Mouse (Mus musculus) CH12.LX (cell line): ENCODE results near the gene Tmem43. TPM values are rescaled to one million over a fixed set of nuclear protein-coding genes. Genes with fewer than 3 reads are reported as not detected.

Experiments used
- DNase-seq: peaks from one replicate; pipeline ENCODE4 v3.0.0-alpha.2; 2013; ENCODE audit errors: extremely low read depth
- H3K27ac ChIP-seq: 2 replicates; pipeline ENCODE4 v1.5.1; 2012; ENCODE audit warnings: low read depth, mild to moderate bottlenecking, control low read depth, moderate library complexity; ENCODE audit not compliant: insufficient read depth
- H3K27me3 ChIP-seq: replicated peaks from 2 replicates; pipeline ENCODE3; 2012; ENCODE audit warnings: inconsistent platforms
- H3K36me3 ChIP-seq, 2 experiments: replicated peaks in 1 of 2; 2 replicates each; pipeline versions ENCODE3 to v1.6.1; 2012; ENCODE audit warnings: inconsistent platforms in 1 of 2, low read length in 1 of 2, mild to moderate bottlenecking in 1 of 2, mixed read lengths in 1 of 2, moderate library complexity in 1 of 2; ENCODE audit not compliant: control insufficient read depth in 1 of 2, insufficient read depth in 1 of 2
- H3K4me1 ChIP-seq, 2 experiments: 2 replicates each; pipeline ENCODE4 v1.6.1; 2012; ENCODE audit warnings: inconsistent platforms in 1 of 2, moderate library complexity in 1 of 2; ENCODE audit not compliant: insufficient read depth in 2 of 2, control insufficient read depth in 1 of 2
- H3K4me2 ChIP-seq: 2 replicates; pipeline ENCODE4 v1.6.1; 2012; ENCODE audit warnings: low read depth, mild to moderate bottlenecking, control low read depth; ENCODE audit not compliant: poor library complexity, insufficient read depth, severe bottlenecking
- H3K4me3 ChIP-seq, 3 experiments: fragments of 150-350 bp in 1 of 3; sonication (generic) in 1 of 3; replicated peaks in 1 of 3; 2 replicates each; pipeline versions ENCODE3 to v1.5.1; 2011 to 2012; ENCODE audit warnings: low read depth in 2 of 3, low read length in 2 of 3, mild to moderate bottlenecking in 2 of 3, moderate library complexity in 2 of 3, control low read depth in 1 of 3, improper control_type of control experiment in 1 of 3, inconsistent platforms in 1 of 3, mixed read lengths in 1 of 3; ENCODE audit not compliant: poor library complexity in 1 of 3
- H3K79me2 ChIP-seq: replicated peaks from 2 replicates; pipeline ENCODE4 v1.6.1; 2012; ENCODE audit warnings: mild to moderate bottlenecking, moderate library complexity; ENCODE audit not compliant: control insufficient read depth, poor library complexity, insufficient read depth, severe bottlenecking; ENCODE audit errors: extremely low read depth
- H3K9ac ChIP-seq: 2 replicates; pipeline ENCODE4 v1.6.1; 2012; ENCODE audit warnings: low read depth, mild to moderate bottlenecking, control low read depth, moderate library complexity; ENCODE audit not compliant: insufficient read depth
- H3K9me3 ChIP-seq: replicated peaks from 2 replicates; pipeline ENCODE3; 2012; ENCODE audit warnings: low read length, inconsistent platforms, mixed read lengths
- BHLHE40 ChIP-seq: IDR thresholded peaks from 2 replicates; pipeline ENCODE4 v1.6.1; 2011; ENCODE audit warnings: mild to moderate bottlenecking, low read depth, low read length, improper control_type of control experiment
- CTCF ChIP-seq, 2 experiments: IDR thresholded peaks in 1 of 2; conservative IDR thresholded peaks in 1 of 2; 2 replicates each; pipeline ENCODE4 v1.5.1; 2011 to 2012; ENCODE audit warnings: low read depth in 2 of 2, low read length in 2 of 2, improper control_type of control experiment in 1 of 2, inconsistent platforms in 1 of 2, mild to moderate bottlenecking in 1 of 2, moderate library complexity in 1 of 2
- E2F4 ChIP-seq: IDR thresholded peaks from 2 replicates; pipeline ENCODE4 v1.6.1; 2011; ENCODE audit warnings: low read depth, low read length, improper control_type of control experiment; ENCODE audit not compliant: insufficient replicate concordance
- ELF1 ChIP-seq: IDR thresholded peaks from 2 replicates; pipeline ENCODE4 v1.6.1; 2014; ENCODE audit warnings: low read depth, mild to moderate bottlenecking, inconsistent platforms, low read length, improper control_type of control experiment
- EP300 ChIP-seq: IDR thresholded peaks from 2 replicates; pipeline ENCODE4 v1.6.1; 2011; ENCODE audit warnings: low read length, improper control_type of control experiment
- ETS1 ChIP-seq: conservative IDR thresholded peaks from 2 replicates; pipeline ENCODE4 v1.6.1; 2012; ENCODE audit warnings: low read depth, mild to moderate bottlenecking, inconsistent platforms, low read length, improper control_type of control experiment, moderate library complexity
- MAFK ChIP-seq: IDR thresholded peaks from 2 replicates; pipeline ENCODE4 v1.6.1; 2011; ENCODE audit warnings: low read length, improper control_type of control experiment; ENCODE audit not compliant: insufficient replicate concordance
- MAX ChIP-seq: IDR thresholded peaks from 2 replicates; pipeline ENCODE4 v1.6.1; 2011; ENCODE audit warnings: low read length, improper control_type of control experiment
- MAZ ChIP-seq: IDR thresholded peaks from 2 replicates; pipeline ENCODE4 v1.6.1; 2012; ENCODE audit warnings: low read depth, mild to moderate bottlenecking, inconsistent platforms, low read length, improper control_type of control experiment, moderate library complexity
- MXI1 ChIP-seq: IDR thresholded peaks from 2 replicates; pipeline ENCODE4 v1.6.1; 2011; ENCODE audit warnings: mild to moderate bottlenecking, low read depth, low read length, improper control_type of control experiment
- NELFE ChIP-seq: IDR thresholded peaks from 2 replicates; pipeline ENCODE4 v1.6.1; 2011; ENCODE audit warnings: low read depth, low read length, improper control_type of control experiment
- NRF1 ChIP-seq: IDR thresholded peaks from 2 replicates; pipeline ENCODE4 v1.6.1; 2014; ENCODE audit warnings: low read depth, mild to moderate bottlenecking, inconsistent platforms, low read length, improper control_type of control experiment, moderate library complexity
- POLR2A ChIP-seq: IDR thresholded peaks from 2 replicates; pipeline ENCODE4 v1.6.1; 2011; ENCODE audit warnings: low read depth, mild to moderate bottlenecking, improper control_type of control experiment, low read length
- POLR2AphosphoS2 ChIP-seq: IDR thresholded peaks from 2 replicates; pipeline ENCODE4 v1.6.1; 2011; ENCODE audit warnings: low read depth, low read length, improper control_type of control experiment
- RAD21 ChIP-seq: IDR thresholded peaks from 2 replicates; pipeline ENCODE4 v1.6.1; 2011; ENCODE audit warnings: low read depth, mild to moderate bottlenecking, low read length, improper control_type of control experiment, moderate library complexity
- RCOR1 ChIP-seq: conservative IDR thresholded peaks from 2 replicates; pipeline ENCODE4 v1.6.1; 2012; ENCODE audit warnings: low read depth, mild to moderate bottlenecking, inconsistent platforms, low read length, improper control_type of control experiment
- TBP ChIP-seq: conservative IDR thresholded peaks from 2 replicates; pipeline ENCODE4 v1.6.1; 2011; ENCODE audit warnings: low read depth, low read length, improper control_type of control experiment
- UBTF ChIP-seq: IDR thresholded peaks from 2 replicates; pipeline ENCODE4 v1.6.1; 2012; ENCODE audit warnings: low read depth, mild to moderate bottlenecking, inconsistent platforms, low read length, improper control_type of control experiment, moderate library complexity
- USF2 ChIP-seq: conservative IDR thresholded peaks from 2 replicates; pipeline ENCODE4 v1.6.1; 2011; ENCODE audit warnings: low read depth, low read length, improper control_type of control experiment
- ZC3H11A ChIP-seq: IDR thresholded peaks from 2 replicates; pipeline ENCODE4 v1.6.1; 2012; ENCODE audit warnings: low read depth, mild to moderate bottlenecking, inconsistent platforms, low read length, improper control_type of control experiment
- ZNF384 ChIP-seq: IDR thresholded peaks from 2 replicates; pipeline ENCODE4 v1.6.1; 2012; ENCODE audit warnings: low read depth, low read length, improper control_type of control experiment, inconsistent platforms
- dilution Hi-C: fragments of 300-500 bp; cut with MboI; formaldehyde crosslinking; loops from 2 replicates; pipeline ENCODE4 v1.14.3; 2020; ENCODE audit warnings: low sequenced_read_pairs; ENCODE audit not compliant: extremely low pct_unique_long_range_greater_than_20kb, extremely low pct_ligation_motif_present
- in situ Hi-C: fragments of 300-500 bp; cut with MboI; formaldehyde crosslinking; loops from 3 replicates; pipeline ENCODE4 v1.14.3; 2019; ENCODE audit warnings: low sequenced_read_pairs, low pct_ligation_motif_present, low pct_unique_long_range_greater_than_20kb, mixed read lengths
- polyA plus RNA-seq: library from polyadenylated mRNA; unstranded; fragments of >175 nt; gene quantifications from 2 replicates; pipeline ENCODE4 v1.2.1, GENCODE M21; 2012; ENCODE audit warnings: low read depth; ENCODE audit not compliant: insufficient read length
- total RNA-seq, 2 experiments: library from RNA; depleted of rRNA; stranded (reverse); fragments of 300-350 nt in 1 of 2; fragments of >200 nt in 1 of 2; gene quantifications; 2 replicates each; pipeline ENCODE4 v1.2.3; 2012 to 2014

Tmem43 gene
- total and polyA plus RNA-seq, 3 experiments: 19.2 to 29.7 (median 25.0) TPM

DNA sequence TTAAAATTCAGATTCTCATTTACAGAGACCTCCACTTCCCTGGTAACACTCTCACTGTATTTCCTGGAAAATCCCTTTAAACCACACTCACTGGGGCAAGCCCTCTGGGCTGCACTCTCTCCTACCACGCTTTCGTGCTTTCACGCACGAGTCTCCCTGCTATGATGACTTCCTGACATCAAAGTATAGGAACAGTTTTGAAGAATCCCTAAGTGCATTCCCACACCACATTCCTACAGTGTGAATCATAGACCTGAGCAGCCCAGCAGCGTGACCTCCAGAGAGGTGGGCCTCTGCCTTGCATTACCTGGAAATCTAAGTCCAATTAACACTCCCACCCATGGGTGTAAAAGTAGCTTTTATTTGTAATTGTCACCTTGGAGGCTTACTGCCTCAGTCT lies 19.0 kb upstream of the Tmem43 start:
- TF ChIP-seq BHLHE40 (no peak), ZNF384 (no peak), MAZ (no peak), EP300 (no peak), POLR2A (no peak), E2F4 (no peak), TBP (no peak), CTCF (conservative IDR thresholded peaks at IDR 0.05 in 1 of 2, IDR thresholded peaks at IDR 0.05 in 1 of 2; ENCODE audit: low read depth in 2 of 2, low read length in 2 of 2) (no peak), MAFK (no peak), UBTF (no peak)

DNA sequence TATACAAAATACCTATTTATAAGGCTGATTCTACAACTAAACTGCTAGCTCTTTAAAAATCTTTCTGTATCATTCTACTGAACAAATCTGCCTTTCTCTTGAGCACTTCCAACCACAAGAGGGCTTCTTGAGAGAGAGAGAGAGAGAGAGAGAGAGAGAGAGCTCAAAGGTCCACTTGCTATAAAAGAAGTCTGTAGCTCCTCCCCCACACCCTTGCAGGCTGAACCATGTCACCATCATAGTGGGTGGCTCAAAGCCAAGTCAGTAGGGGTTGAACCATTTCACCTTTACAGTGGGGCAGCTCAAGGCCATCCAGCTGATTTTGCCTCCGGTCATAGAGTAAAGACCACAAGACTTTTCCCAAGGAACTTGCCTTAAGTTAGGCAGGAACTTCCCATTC lies 14.0 kb upstream of the Tmem43 start:
- peak; percentile 22 for DNase-seq
- no peaks in the 10 kb centered on the region for H3K4me1 ChIP-seq
- H3K79me2 ChIP-seq: no peaks in the 10 kb centered on the region
- H3K9ac ChIP-seq: no peak overlapping the region
- H3K9me3 ChIP-seq: peaks cover 3% of the 10 kb centered on the region
- TF ChIP-seq MAX (no peak), MXI1 (no peak), RAD21 (no peak; the same call in 1 of the 2 replicates), TBP (no peak), NRF1 (no peak), ELF1 (no peak), RCOR1 (no peak), ZC3H11A (no peak), POLR2AphosphoS2 (no peak), NELFE (no peak), USF2 (no peak), ETS1 (no peak), CTCF (conservative IDR thresholded peaks at IDR 0.05 in 1 of 2, IDR thresholded peaks at IDR 0.05 in 1 of 2; ENCODE audit: low read depth in 2 of 2, low read length in 2 of 2) (no peak), POLR2A (no peak), EP300 (no peak)
- peaks cover 13 to 17% of the 10 kb centered on the region in 2 experiments for H3K36me3 ChIP-seq
- in situ Hi-C loops: no loop called here
- no peak overlapping the region for H3K4me2 ChIP-seq
- H3K27ac ChIP-seq: no peak overlapping the region
- no peak overlapping the region for H3K4me3 ChIP-seq
- dilution Hi-C loops: no loop called here
- peaks cover 7% of the 10 kb centered on the region for H3K27me3 ChIP-seq

More for the DNA sequence above, 19.0 kb upstream of the Tmem43 start:
- no peak overlapping the region for H3K4me2 ChIP-seq
- H3K4me1 ChIP-seq: peaks cover 0 to 2% of the 10 kb centered on the region in 2 experiments; a peak in 1 of 4 replicates
- peaks cover 3% of the 10 kb centered on the region for H3K9me3 ChIP-seq
- no peaks in the 10 kb centered on the region for H3K36me3 ChIP-seq
- dilution Hi-C loops (no loop called here), in situ Hi-C loops (no loop called here)
- peaks cover 47% of the 10 kb centered on the region for H3K27me3 ChIP-seq
- H3K79me2 ChIP-seq: no peaks in the 10 kb centered on the region
- no peak overlapping the region for H3K9ac ChIP-seq
- no peak for DNase-seq
- no peak overlapping the region for H3K27ac ChIP-seq
- H3K4me3 ChIP-seq: no peak overlapping the region
